Mouse (Mus musculus): ENCODE measurements around the gene Gch1. TPM values are rescaled to one million over a fixed set of nuclear protein-coding genes. Genes with fewer than 3 reads are reported as not detected.

Gene Gch1
- polyA plus RNA-seq, 1 experiment: 13.5 TPM

DNA sequence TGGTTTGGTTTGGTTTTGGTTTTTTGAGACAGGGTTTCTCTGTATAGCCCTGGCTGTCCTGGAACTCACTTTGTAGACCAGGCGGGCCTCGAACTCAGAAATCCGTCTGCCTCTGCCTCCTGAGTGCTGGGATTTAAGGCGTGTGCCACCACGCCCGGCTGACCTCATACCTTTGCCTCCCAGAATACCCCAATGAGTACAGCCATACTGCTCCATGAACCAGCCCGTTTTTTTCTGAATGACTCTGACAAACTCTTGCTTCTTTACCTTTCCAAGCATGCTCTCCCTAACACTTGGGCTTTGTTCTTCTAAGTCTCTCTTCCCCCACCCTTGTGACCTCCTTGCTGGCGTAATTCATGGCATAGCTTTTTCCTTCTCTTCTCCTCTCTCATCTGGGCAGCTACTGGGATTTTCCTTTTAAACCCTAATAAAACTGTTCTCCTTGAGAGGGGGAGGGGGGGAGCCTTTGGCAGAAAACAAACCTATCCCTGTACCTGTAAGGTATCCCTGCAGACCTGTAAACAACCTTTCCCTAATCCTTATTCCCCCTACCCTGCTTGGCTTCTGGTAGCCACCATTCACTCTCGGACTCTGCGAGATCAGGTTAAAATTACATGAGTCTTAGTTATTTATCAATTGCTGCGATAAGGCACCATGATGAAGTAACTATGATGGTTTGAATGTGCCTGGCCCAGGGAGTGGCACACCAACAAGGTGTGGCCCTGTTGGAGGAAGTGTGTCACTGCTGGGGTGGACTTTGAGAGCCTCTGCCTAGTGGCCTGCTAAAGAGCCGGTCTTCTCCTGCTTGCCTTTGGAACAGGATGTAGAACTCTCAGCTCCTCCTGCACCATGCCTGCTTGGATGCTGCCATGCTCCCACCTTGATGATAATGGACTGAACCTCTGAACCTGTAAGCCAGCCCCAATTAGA is 19.6 kb upstream of the Gch1 start:
- WGBS: 70% methylated on average over 12 of the region's 12 CpGs
- no peak for DNase-seq (ENCODE audit: low read depth, low spot score)

DNA sequence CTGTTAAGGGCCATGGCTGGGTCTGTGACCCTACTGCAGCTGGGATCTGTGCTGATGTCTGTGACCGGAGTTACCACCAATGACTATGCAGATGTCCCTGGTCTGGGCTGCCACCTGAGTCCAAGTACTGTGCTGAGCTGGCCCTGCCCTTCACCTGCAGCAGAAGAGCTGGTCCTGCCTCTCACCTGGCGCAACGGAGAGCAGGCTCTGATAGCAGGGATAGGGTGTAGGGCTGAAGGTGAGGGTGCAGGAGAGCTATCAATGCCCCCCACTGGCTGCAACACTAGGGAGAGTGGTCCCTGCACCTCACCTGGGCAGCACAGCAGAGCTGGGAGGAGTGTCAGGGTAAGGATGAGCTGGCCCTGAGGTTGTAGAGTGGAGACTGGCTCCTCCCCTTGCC is 17.4 kb upstream of the Gch1 start:
- no peak for DNase-seq (ENCODE audit: low read depth, low spot score)
- 92% methylated on average over 3 of the region's 3 CpGs for WGBS

DNA sequence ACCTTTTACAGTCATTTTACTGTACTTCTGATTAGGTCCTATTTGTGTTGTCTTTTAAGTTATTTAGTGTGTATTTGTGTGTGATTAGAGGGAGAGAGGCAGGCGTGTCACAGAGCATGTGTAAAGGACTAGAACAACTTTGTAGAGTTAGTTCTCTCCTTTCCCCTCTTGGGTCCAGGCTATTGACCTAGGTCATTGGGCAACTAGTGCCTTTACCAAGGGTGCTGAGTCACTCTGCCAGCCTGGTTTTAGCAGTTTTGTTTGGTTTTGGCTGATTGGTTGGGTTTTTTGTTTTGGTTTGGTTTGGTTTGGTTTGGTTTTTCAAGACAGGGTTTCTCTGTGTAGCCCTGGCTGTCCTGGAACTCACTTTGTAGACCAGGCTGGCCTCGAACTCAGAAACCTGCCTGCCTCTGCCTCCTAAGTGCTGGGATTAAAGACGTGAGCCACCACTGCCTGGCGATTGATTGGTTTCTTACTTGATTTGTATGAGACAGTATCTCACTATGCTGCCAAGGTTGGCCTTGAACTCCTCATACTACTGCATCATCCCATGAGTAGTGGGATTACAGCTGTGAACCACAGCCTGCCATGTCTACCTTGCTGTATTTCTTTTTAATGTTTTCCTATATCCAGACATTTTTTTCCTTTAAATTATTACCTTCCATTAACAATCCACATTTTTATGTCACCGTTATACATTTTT is 16.2 kb upstream of the Gch1 start:
- DNase-seq (ENCODE audit: low read depth, low spot score): no peak
- WGBS: 93% methylated on average over 5 of the region's 5 CpGs

DNA sequence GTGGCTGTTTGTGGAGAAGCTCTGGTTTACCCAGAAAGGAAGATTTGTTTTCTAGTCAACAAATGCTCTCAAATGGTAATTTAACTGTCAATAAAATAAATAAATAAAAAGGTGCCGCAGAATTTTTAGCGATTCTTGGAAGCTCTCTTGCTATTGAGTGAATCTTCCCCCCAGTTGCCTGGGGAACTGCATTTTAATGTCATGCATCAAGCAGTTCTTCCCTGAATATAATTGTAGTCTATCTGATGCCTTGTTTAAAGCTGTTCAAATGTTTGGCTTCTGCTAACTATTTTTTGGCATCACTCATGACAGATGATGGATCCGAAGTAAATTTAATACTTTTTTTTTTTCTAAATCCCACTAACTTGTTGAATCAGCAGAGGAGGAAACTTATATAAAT is 8.1 kb upstream of the Gch1 start:
- 89% methylated on average over 3 of the region's 3 CpGs for WGBS

DNA sequence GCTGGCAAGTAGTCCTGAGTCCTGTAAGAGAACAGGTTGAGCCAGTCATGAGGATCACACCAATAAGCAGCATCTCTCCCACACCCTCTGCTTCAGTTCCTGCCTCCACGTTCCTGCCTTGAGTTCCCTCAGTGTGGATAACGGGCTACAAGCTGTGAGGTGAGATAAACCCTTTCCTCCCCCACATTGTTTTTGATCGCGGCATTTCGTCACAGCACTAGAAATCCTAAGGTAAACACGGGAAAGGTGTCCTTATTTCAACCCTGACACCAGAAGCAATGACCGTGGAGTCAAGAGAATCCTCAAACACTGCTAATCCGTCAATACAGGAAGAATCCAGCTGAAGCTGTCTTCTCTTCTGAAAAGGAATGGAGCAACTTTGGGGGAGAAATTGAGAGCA is 7.5 kb upstream of the Gch1 start:
- no peak for DNase-seq (ENCODE audit: low read depth, low spot score)
- WGBS: 71% methylated on average over 8 of the region's 8 CpGs

More for the DNA sequence above, 8.1 kb upstream of the Gch1 start:
- DNase-seq (ENCODE audit: low read depth, low spot score): no peak

DNA sequence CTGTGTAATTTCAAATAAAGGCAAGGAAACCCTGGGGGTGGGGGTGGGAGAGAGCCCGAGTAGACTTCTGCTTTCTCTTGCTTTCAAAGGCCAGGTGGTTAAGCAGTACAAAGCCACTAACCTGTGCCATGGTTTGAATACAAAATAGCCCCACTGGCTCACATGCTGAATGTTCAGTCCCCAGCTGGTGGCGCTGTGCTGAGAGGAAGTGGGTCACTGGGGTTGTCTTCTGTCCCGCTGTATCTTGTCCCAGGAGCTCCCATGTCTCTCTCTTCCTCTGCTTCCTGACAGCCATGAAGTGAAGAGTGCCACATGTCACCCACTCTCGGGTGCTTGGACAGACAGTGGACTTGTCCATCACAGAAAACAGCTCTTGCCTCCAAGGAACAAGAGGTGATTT is 4.9 kb upstream of the Gch1 start:
- no peak for DNase-seq (ENCODE audit: low read depth, low spot score)
- WGBS: 39% methylated on average over 4 of the region's 4 CpGs

DNA sequence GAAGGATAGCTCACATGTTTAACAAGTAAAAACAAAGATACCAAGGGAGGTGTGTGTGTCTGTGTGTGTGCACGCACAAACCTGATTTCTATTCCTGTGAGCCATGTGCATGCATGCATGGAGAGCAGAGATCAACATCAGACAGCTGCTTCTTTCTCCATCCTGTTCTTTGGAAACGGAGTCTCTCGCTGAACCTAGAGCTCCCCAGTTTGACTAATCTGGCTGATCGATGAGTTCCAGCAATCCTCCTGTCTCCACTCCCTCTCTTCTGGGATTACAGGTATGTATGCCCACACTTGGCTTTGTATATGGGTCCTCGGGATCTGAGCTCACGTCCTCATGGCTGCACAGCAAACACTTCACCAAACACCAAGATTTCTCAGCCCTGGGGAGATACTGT is 4.3 kb upstream of the Gch1 start:
- 88% methylated on average over 6 of the region's 6 CpGs for WGBS
- DNase-seq (ENCODE audit: low read depth, low spot score): no peak

DNA sequence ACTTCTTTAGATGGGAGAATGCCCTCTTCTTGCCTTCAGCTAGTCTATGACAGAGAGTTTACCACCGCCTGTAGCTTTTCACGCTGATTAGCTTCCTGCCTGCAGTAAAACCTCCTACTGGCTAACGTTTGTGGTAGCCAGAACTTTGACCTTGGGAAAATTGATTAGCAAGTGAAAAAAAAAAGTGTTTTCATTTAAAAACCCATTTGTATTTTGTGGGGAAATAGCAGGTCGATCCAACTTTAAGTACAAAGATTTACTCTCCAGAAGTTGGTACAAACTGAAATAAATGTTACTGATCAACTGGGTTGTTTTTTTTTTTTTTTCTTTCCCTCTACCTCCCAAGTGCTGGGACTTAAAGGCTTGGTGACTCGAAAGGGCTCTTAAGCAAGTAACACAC is 2.6 kb upstream of the Gch1 start:
- no peak for DNase-seq (ENCODE audit: low read depth, low spot score)
- WGBS: 28% methylated on average over 5 of the region's 5 CpGs

DNA sequence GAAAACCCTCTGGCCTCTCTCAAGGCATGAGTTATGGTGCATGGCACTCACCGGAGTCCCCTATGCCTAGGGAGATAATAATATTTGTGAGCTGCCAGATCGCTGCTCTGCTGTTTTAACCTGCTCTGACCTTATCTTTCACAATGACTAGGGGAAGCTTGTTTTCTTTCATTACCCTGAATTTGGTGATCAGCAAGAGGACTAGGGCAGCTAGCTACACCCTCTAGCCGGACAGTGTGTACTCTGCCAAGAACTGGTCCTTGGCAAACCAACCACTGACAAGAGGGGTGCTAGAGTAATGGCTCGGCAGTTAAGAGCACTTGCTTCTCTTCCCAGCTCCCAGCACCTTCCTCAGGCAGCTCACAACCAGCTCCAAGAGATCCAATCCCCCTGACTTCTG is 1.4 kb upstream of the Gch1 start:
- DNase-seq (ENCODE audit: low read depth, low spot score): no peak
- 92% methylated on average over 4 of the region's 4 CpGs for WGBS

DNA sequence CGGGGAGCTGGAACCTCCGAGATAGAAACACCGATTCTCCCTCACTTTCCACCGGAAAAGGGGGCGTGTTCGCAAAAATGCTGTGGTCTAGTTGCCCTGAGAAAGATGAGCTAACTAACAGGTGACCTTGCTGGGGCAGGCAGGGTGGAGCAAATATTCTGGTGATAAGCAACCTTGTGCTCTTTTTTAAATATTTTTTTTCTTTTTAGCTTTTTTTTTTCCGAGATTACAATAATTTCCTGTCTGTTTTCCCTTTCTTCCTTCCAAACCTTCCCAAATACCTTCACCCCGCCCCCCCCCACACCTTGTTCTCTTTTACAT is 382 bp upstream of the Gch1 start:
- DNase-seq (ENCODE audit: low read depth, low spot score): no peak
- WGBS: 10% methylated on average over 8 of the region's 8 CpGs

DNA sequence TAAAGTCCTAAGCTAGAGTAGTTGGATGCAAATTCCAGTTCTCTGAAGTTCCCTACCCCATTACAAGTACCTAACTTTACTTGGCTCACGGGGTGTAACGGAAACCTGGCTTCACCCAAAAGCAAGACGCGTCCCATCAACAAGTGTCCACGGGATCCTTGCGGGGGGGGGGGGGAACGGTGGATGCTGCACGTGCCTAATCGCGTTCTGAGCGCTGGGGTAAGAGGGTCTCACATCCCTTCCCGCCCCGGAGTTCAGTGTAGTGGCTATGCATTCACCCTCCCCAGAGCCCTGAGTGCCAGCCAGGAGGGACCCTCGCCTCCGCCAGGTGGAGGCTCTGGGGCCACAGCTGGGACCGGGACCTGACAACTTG is 752 bp downstream of the Gch1 start:
- under 1% methylated on average over 16 of the region's 16 CpGs for WGBS

DNA sequence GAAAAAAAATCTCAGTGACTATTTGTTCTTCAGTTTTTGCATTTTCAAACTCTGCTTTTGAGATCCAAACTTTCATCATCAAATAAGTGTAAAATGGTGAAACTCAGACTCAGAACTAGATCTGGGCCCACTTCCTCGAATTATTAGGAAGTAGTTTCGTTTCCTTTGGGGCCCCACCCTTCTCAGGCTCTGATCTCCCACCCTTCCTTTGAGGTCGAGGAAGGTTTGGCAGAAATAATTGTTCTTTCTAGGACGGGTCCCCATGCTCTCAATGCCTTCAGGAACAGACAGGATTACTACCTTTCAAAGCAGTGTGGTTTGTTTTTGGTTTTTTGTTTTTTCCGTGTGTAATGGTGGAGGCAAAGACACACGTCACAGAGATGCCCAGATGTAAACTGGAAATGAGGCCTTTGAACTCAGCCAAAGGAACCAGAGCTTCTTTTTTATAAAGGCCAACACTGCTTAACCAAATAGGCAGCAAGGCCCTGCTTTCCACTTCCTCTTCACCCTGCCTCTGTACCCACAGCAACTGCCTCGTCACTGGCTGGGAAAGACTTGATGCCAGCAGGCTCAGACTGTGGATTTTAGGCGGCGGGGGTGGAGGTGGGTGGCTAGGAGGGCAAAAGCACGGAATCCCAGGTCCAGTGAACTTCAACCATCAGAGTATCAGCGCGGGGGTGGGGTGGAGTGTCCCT is 1.4 kb downstream of the Gch1 start:
- no peak for DNase-seq (ENCODE audit: low read depth, low spot score)
- 58% methylated on average over 12 of the region's 12 CpGs for WGBS

More for the DNA sequence above, 752 bp downstream of the Gch1 start:
- DNase-seq (ENCODE audit: low read depth, low spot score): no peak

DNA sequence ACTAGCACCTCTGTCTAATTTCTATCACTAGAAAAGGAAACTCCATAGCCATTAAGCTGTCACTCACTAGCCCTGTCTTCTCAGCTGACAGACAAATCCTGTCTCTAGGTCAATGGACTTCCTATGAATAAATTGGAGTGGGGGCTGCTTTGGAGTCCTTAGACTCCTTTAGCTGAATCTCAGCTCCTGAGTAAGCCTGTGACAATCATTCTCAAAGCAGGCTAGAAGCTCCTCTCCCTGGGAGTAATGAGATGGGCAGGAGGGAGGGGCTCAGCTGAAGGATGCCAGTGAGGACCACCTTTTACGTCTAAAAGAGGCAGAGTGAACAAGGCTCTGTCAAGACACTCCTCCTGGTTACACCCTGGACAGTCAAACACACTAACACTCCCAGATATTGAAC is 2.0 kb downstream of the Gch1 start:
- 76% methylated on average over 1 of the region's 1 CpGs for WGBS
- no peak for DNase-seq (ENCODE audit: low read depth, low spot score)

DNA sequence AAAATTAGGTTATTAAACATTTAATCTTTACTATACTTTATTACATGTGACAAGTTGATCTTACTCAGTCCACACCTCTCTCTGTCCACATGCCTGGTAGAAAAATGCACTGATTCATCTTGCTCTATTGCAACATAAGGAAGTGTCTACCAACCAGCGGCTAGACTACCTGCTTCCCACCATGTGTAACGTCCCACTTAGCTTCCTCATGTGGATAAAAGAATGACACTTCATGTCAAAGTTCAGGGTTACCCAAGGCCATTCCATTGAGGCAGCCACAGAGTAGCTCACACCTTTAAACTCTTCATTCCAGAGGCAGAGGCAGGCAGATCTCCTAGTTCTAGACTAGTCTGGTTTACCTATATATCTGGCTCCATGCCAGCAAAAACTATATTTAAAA is 2.7 kb downstream of the Gch1 start:
- DNase-seq (ENCODE audit: low read depth, low spot score): no peak
- 23% methylated on average over 2 of the region's 2 CpGs for WGBS

DNA sequence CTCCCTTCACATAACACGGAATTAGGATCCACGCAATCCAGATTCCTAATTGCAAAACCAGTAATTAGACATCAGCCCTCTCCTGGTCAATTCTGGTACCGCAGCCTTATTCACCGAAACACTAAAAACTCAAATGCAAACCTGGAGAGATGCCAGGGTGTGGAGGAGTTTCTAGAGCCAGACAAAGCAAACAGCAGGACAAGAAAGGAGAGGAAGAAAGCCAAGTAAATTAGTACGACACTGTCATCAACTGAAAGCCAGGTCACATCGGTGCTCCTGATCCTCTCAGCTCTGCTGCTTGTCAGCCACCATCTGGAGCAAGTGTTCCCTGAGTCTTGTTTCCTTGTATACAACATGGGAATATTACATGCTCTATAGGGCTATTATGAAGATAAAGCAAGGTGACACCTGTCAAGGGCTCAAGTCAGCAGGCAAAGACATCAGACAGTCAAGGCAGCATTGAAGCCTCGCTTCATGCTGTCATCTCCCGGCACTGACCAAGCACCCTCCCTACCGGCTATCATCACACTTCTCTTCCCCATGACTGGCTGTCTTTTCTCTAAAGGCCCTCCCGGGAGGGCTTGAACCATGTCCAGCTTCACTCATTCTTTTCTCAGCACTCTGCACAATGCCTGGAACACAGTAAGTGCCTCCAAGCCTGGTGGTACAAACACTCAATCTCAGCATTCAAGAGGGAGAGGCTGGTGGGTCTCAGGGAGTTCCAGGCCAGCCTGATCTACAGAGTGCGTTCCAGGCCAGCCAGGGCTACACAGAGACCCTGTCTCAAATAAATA is 7.5 kb downstream of the Gch1 start:
- DNase-seq (ENCODE audit: low read depth, low spot score): no peak
- 55% methylated on average over 11 of the region's 11 CpGs for WGBS

DNA sequence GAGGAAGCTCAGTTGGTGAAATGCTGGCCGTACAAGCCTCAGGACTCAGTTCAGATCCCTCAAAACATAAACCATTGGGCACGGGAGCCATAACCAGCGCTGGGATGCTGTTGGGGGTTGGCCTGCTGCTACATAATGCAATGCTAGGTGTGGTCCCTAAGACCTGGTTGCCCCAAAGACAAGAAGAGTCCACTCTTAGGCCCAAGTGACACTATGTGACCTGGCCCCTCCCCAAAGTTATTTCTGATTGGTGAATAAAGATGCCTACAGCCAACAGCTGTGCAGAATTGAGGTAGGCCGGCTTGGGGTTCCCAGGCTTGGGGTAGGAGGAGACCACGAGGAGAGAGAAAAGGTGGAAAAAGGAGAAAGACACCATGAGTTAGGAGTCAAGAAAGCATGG is 10.4 kb downstream of the Gch1 start:
- no peak for DNase-seq (ENCODE audit: low read depth, low spot score)

DNA sequence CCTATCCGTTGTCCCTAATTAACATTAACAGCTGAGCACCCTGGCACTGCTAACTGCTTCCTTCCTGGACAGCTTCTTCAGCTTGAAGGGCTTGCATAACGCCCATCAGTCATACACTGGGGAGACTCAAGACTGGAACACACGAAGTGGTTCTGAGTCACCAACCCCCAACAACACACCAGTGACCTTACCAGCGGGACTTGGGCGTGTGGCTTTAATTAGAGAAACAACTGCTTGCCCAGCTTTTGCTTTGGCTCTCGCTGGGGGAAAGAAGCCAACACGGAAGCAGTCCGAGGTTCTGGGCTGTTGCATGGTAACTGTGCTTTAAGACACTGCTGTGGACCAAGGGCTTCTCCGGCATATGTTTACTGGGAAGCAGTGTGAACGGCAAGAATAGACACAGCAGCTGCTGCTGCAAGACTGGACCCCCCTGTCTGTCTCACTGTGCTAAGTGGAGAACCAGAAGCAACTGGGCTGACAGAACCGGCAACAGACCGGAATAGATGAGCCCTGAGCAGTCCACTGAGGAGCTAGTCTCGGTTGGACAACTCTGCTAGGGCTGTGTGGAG is 11.3 kb downstream of the Gch1 start:
- DNase-seq (ENCODE audit: low read depth, low spot score): no peak
- 16% methylated on average over 13 of the region's 13 CpGs for WGBS

More for the DNA sequence above, 10.4 kb downstream of the Gch1 start:
- WGBS: 94% methylated on average over 5 of the region's 5 CpGs

DNA sequence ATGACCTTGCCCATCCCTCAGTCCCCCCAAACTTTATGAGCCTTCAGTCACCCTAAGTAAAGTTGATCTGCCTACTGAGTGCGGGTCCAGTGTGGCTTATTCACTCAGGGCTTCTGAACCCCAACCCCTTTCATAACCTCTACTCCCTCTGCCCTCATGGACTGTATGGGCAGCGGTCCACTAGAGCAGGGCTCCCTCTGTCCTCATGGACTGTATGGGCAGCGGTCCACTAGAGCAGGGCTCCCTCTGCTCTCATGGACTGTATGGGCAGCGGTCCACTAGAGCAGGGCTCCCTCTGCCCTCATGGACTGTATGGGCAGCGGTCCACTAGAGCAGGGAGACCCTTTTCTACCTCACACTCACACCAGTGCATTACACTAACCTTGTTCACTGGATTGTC is 13.0 kb downstream of the Gch1 start:
- 90% methylated on average over 5 of the region's 5 CpGs for WGBS

DNA sequence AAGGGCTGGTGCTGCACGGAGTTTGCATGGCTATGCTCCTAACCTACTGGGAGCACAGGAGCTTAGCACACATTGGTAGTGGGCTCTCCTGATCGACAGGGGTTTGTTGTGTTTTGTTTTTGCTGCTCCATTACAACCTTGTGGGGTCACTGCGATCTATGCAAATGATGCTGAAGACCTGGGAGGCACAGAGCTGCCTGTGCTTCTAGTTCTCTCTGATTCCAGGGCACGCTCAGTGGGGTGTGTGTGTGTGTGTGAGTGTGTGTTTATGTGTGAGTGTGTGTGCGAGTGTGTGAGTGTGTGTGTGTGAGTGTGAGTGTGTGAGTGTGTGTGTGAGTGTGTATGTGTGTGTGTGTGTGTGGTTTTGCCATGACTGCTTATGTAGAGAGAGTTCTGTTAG is 14.1 kb downstream of the Gch1 start:
- WGBS: 78% methylated on average over 5 of the region's 5 CpGs
- DNase-seq (ENCODE audit: low read depth, low spot score): no peak

More for the DNA sequence above, 13.0 kb downstream of the Gch1 start:
- DNase-seq (ENCODE audit: low read depth, low spot score): no peak

DNA sequence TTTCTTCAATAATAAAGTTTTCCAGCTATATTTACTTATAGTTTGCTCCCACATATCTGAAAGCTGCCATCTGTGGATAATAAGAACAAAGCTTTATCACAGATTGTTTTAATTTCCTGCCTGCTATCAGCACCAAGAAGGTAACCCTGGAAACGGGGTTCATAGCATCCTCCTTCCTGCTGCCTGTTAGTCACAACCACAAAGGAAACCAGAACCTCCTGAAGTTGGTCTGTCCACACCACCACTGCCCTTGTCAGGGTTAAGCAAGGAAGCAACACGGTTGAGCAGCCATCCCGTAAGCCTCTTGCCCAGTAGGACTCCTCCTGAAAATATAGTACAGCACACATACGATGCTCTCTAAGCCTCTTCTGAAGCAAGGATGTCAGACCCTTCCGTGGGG is 17.1 kb downstream of the Gch1 start:
- no peak for DNase-seq (ENCODE audit: low read depth, low spot score)
- 74% methylated on average over 5 of the region's 5 CpGs for WGBS
